Mouse (Mus musculus): ENCODE measurements around the gene Map2k5.

The Map2k5 gene

DNA sequence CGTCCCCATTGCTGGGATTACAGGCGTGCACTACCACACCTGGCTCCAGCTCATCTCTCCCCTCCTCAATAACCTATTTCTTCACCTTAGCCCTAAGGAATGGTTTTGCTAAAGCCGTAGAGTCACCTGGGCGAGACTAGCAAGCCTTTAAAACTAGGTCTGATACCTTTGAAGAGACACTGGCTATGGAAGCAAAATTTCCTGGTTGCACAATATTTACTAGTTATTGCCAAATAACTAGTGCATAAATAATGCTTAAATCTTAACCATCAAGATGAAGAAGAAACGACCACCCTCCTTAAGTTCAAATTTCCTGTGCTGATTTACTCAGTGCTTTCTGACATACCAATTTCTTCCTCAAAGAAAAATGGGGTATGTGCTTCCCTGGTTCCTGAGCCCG, 244.0 kb downstream of the Map2k5 start:
- in situ Hi-C loops (cut with MboI; ENCODE audit: low sequenced_read_pairs), result loop anchor here (10.0 kb wide), 1 partner anchor 711 kb away; no protein-coding TSS in a partner anchor

DNA sequence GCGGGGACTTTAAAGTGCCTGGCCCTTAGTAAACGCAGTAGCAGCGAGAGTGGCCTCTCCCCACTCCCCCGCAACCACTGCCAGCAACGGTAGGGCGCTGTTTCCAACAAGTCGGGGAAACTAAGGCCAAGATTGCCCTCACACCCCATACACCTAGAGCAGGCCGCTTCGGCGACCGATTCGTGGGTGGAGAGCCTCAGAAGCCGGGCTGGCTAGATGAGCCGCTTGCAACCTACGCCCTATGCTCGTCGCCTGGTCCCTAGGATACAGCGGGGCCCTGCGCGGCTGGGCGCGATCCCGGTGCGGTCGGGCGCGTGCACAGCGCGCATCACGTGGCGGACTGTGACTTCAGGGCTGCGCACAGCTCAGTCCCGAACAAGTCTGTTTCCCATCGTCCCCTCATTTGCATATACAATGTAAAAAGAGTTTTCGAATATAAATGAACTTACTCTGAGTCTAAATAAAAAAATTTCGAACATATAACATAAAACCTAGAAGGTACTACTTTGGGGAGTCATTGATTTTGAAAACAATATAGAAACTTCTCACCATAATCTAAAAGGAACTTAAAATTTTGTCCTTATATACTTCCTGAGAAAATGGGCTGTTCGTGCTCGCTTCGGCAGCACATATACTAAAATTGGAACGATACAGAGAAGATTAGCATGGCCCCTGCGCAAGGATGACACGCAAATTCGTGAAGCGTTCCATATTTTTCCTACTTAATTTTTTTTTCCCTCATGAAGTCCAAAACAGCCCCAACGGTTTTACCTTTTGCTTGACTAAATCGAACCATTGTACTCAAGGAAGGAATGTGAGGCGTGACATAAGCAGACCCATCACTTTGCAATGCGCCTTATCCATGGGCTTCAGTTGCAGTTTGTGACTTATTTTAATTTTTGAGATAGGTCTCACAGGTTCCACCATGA, 244.8 kb downstream of the Map2k5 start:
- in situ Hi-C loops (cut with MboI; ENCODE audit: low sequenced_read_pairs), result loop anchor here (10.0 kb wide), 1 partner anchor 712 kb away; no protein-coding TSS in a partner anchor

DNA sequence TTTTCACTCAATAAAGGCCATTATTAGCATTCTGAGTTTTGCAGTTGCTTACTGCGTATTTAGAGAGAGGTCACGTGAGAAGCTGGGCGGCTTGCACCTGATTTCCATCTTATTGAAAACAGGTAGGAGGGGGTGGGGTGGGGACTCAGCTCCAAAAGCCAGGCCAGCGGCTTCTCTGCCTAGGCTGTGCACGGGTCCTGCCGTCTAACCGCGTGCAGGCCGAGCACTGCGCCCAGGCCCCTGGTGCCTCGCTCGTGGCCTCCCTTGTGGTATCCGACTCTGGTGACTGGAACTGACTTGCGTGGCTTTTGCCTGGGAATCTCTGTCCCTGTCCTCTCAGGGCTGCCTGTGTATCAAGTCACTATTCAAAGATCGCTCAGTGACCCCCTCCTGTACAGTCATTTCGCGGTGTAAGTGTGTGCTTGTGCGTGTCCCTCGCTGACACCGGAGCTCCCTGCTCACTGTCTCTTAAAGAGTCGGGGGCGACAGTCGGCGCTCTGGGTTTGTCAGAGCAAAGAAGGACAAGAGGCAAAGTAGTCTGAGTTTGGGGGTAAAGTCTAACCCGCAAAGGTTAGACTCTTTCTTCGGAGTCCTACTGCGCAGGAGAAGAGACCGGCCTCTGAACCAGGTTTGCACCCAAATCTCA, 245.6 kb downstream of the Map2k5 start:
- in situ Hi-C loops (cut with MboI; ENCODE audit: low sequenced_read_pairs), result loop anchor here (10.0 kb wide), 1 partner anchor 713 kb away; no protein-coding TSS in a partner anchor

DNA sequence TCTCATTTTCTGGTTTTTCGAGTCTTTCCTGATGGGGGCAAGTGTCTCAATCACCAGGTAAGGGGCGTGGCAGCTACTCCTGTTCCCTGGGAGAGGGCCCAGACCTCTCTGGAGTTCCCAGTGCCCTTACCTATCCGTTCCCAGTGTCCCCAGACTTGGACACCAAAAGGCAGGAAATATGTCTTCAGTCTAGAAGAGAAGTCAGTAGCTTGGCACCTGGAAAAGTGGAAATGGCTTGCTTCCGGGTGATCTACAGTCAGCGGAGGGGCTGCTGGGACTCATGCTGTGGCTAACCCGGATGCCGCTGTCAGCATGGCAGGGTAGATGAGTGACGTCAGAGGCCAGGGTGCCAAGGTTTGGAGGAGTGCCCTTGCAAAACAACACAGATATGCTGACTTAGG, 248.1 kb downstream of the Map2k5 start:
- in situ Hi-C loops (cut with MboI; ENCODE audit: low sequenced_read_pairs), result loop anchor here (10.0 kb wide), 2 partner anchors 275 to 715 kb away; partner anchors contain the start of gene Calml4

DNA sequence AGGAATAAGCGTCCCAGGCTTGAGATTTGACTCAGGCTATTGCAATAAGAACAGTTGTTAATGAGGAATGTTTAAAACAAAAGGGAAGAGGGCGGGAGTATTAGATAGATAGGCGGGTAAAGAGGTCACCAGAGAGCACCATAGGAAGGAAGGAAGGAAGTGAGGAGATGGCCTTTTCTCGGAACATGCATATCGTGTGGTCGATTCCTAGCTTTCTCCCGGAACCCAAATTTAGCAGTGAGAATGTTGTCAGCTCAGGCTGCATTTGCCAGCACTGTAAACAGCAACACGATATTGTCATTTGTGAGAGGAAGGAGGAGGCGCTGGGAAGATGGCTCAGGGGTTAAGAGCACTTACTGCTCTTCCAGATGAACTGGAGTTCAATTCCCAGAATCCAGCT, 253.2 kb downstream of the Map2k5 start:
- in situ Hi-C loops (cut with MboI; ENCODE audit: low sequenced_read_pairs), result loop anchor here (10.0 kb wide), 1 partner anchor 270 kb away; the partner anchor contains the start of gene Calml4

DNA sequence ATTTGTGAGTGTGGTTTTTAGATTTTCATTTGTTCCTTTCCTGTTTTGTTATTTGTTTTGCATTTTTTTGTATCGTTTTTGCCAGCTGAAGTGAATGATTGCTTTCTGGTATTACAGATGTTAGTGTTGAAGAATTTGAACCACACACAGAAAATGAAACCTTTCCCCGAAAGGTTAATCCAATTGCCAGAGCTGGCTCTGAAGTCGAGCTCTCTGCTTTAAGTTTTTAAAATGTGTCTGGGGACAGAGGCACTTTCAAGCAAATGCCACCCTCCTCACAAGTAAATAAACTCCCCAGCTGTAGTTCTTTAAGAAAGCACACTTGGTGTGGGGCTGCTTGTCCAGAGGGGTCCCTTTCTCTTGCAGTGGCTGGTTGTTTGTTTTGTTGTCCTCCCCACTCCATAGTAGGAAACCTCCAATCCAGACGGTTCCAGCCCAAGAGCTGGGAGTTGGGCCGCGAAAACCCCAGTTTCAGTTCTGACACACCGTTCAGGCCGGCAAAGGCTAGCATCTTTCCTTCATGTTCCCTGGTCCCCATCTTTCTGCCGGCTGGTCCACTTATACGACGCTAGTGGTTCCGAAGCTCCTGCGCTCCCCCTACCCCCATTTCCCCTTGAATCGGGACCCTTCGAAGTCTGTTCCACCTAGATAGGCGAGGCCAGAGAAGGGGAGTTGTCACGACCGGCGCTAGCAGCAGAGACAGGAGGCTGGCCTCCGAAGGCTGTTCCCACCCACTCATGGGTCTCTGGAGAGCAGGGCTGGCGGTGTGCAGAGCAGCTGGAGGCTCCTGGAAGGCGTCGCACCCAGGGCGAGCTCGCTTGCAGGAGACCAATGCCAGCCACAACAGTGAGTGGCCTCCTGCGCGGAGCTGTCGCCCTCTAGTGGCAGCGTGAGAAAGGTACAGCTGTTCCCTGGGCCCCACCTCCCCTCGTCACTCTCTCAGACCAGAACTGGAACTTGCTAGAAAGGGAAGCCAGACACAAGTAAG, 254.0 kb downstream of the Map2k5 start:
- in situ Hi-C loops (cut with MboI; ENCODE audit: low sequenced_read_pairs), result loop anchor here (10.0 kb wide), 1 partner anchor 269 kb away; the partner anchor contains the start of gene Calml4

DNA sequence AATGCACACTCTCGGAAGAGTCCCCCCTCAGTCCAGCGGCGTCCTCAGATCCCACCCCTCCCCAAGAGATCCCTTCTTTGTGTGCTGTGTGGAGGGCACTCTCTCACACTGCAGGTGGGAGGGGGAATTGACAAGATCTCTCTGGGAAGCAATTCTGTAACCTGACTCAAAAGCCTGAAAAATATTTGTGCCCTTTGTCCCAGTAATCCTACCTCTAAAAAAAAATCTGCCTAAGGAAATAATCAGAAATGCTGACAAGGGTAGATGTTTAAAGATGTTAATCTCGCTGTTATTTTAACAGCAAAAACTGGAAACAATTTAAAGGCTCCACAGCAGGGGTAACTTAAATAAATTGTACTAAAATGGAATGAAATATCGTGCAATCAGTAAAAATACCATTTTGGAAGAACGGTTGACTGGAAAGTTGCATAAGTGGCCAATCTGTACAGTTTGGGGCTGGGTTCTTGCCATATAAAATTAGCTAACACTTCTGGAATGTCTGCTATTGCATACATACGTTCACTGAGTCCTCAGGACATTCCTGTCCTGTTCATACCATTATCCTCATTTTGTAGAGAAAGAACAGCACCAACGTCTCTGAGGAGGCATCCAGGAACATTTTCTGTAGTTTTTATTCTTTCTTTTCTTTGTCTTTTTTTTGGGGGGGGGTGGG, 255.4 kb downstream of the Map2k5 start:
- in situ Hi-C loops (cut with MboI; ENCODE audit: low sequenced_read_pairs), result loop anchor here (10.0 kb wide), 1 partner anchor 267 kb away; the partner anchor contains the start of gene Calml4

DNA sequence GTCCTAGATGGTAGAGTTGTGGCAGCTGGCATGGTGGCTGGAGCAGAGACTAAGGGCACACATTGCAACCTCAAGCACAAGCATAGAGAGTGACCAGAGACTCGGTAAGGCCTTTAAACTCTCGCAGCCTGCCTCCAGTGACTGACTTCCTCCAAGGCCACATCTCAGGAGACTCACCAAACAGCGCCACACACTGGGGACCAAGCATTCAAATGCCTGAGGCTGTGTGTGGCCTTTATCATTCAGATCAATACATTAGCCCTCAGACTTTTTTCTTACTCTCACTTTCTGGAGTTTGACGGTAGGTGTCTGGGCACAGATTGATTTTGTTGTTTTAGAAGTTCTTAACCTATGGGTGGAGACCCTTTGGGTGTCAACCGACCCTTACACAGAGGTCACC, 259.3 kb downstream of the Map2k5 start:
- in situ Hi-C loops (cut with MboI; ENCODE audit: low sequenced_read_pairs), result no loop called here
